ENCODE assay signal across 17 mouse cellular contexts in genomic region chr11:87581933-87582710, GRCm38 (mm10). TPM values are rescaled to one million over a fixed set of nuclear protein-coding genes. Genes with fewer than 3 reads are reported as not detected.
DNase-seq lines count a peak whose midpoint lies in the region; ATAC-seq and TF ChIP-seq lines count a peak whose summit lies in the region.
"Had no signal": no experiment of that assay in that cellular context is flagged by ENCODE, and none has a peak within 500 bp of the region (broad histone marks: within the 10 kb centered on the region; RNA-seq: fewer than 3 reads in every experiment).

No protein-coding gene starts in this region.

- ATAC-seq in cerebellum, adult (ENCODE audit: insufficient number of reproducible peaks, low FRiP score, low TSS enrichment) = no peak
- ATAC-seq in hindbrain, embryonic 16.5 days = no peak
- no peak for ATAC-seq in forebrain, postnatal 0 days
- ATAC-seq: forebrain, embryonic 15.5 days; Patski had no signal

- intact Hi-C loops in left cerebral cortex, postnatal 36 days (cut with DNase I) = no loop called here

- peaks cover 30% of the 10 kb centered on the region for H3K4me1 ChIP-seq in brown adipose tissue, adult 24 weeks (ENCODE audit: control insufficient read depth, insufficient read depth, insufficient read length, low read length)
- H3K4me1 ChIP-seq in hindbrain, embryonic 16.5 days (ENCODE audit: control insufficient read depth, insufficient read depth, low read depth, low read length) = peaks cover 11% of the 10 kb centered on the region
- H3K4me1 ChIP-seq in forebrain, postnatal 0 days (ENCODE audit: insufficient read depth) = peaks cover 12% of the 10 kb centered on the region; the same call in 1 of the 2 replicates

- no peaks in the 10 kb centered on the region for H3K27me3 ChIP-seq in hindbrain, embryonic 16.5 days (replicated peaks; ENCODE audit: control insufficient read depth, insufficient read depth, low read length)
- H3K27me3 ChIP-seq in forebrain, postnatal 0 days (ENCODE audit: insufficient read depth, low read length) = no peaks in the 10 kb centered on the region
- H3K27me3 ChIP-seq: forebrain, embryonic 15.5 days; hindbrain, embryonic 15.5 days; Patski had no signal

- H3K9ac ChIP-seq in hindbrain, embryonic 16.5 days (ENCODE audit: low read depth, low read length) = no peak overlapping the region
- H3K9ac ChIP-seq in forebrain, postnatal 0 days = no peak overlapping the region
- H3K9ac ChIP-seq: forebrain, embryonic 15.5 days; hindbrain, embryonic 15.5 days had no signal

- no peak for TF ChIP-seq CTCF in forebrain, postnatal 0 days (IDR thresholded peaks at IDR 0.05; ENCODE audit: low read depth)

- no peak overlapping the region for H3K4me2 ChIP-seq in hindbrain, embryonic 16.5 days (ENCODE audit: low read length)
- H3K4me2 ChIP-seq in forebrain, postnatal 0 days (ENCODE audit: low read depth) = no peak overlapping the region
- H3K4me2 ChIP-seq: forebrain, embryonic 15.5 days; hindbrain, embryonic 15.5 days had no signal

- no peaks in the 10 kb centered on the region for H3K36me3 ChIP-seq in hindbrain, embryonic 16.5 days (ENCODE audit: control insufficient read depth, insufficient read depth, low read length)
- no peaks in the 10 kb centered on the region for H3K36me3 ChIP-seq in forebrain, postnatal 0 days (ENCODE audit: insufficient read depth)
- H3K36me3 ChIP-seq: forebrain, embryonic 15.5 days; hindbrain, embryonic 15.5 days had no signal

- H3K4me3 ChIP-seq in brown adipose tissue, adult 24 weeks (ENCODE audit: insufficient read depth, low read depth, low read length) = no peak overlapping the region; the same call in 1 of the 2 replicates
- H3K4me3 ChIP-seq in hindbrain, embryonic 16.5 days (ENCODE audit: low read length) = no peak overlapping the region
- no peak overlapping the region for H3K4me3 ChIP-seq in forebrain, postnatal 0 days (ENCODE audit: low read depth, low read length)
- H3K4me3 ChIP-seq: forebrain, embryonic 15.5 days; hindbrain, embryonic 15.5 days had no signal

- 83% methylated on average over 8 of the region's 8 CpGs for WGBS in hindbrain, embryonic 16.5 days
- WGBS in forebrain, postnatal 0 days = 85% methylated on average over 8 of the region's 8 CpGs

- DNase-seq in cerebellum, adult 11 months = peak; percentile 52
- peak; percentile 50 to 68 for DNase-seq in left cerebral cortex, adult 18-20 months (ENCODE audit: low spot score in 2 of 2)
- no peak for DNase-seq in left cerebral cortex, postnatal 36 days (ENCODE audit: low spot score in 2 of 2)
- peak; percentile 63 to 66 for DNase-seq in layer of hippocampus, postnatal 36 days
- no peak for DNase-seq in forebrain, postnatal 0 days
- DNase-seq: heart, adult 18-20 months; kidney, postnatal 10 days had no signal

- H3K27ac ChIP-seq in brown adipose tissue, adult 24 weeks (replicated peaks; ENCODE audit: low read depth, low read length) = peak overlapping the region; percentile 39
- no peak overlapping the region for H3K27ac ChIP-seq in hindbrain, embryonic 16.5 days (ENCODE audit: low read depth, low read length)
- H3K27ac ChIP-seq in forebrain, postnatal 0 days (ENCODE audit: low read depth, low read length) = no peak overlapping the region
- H3K27ac ChIP-seq: forebrain, embryonic 15.5 days; hindbrain, embryonic 15.5 days had no signal

- H3K9me3 ChIP-seq in hindbrain, embryonic 16.5 days (ENCODE audit: control insufficient read depth, low read length) = no peaks in the 10 kb centered on the region
- H3K9me3 ChIP-seq in forebrain, postnatal 0 days (ENCODE audit: low read length) = no peaks in the 10 kb centered on the region
- H3K9me3 ChIP-seq: forebrain, embryonic 15.5 days; hindbrain, embryonic 15.5 days had no signal

RNA-seq across cellular contexts. Expression of gene Mtmr4, which starts 9.8 kb away (rescaled TPM):
- total RNA-seq in left cerebral cortex, adult 18-20 months (2021) = 100 to 1,000 TPM in 1 of 2 experiments, 10 to 100 TPM in 1; 93.9 to 101 TPM
- 10 to 100 TPM; 88.0 to 93.4 TPM for total RNA-seq in left cerebral cortex, postnatal 36 days (2021)
- polyA plus RNA-seq in brown adipose tissue, adult 24 weeks (2012; ENCODE audit: insufficient read depth, insufficient read length, missing spikeins) = 5.8 TPM in 2 replicates
- total RNA-seq in layer of hippocampus, postnatal 36 days (2021) = 100 to 1,000 TPM in 1 of 2 experiments, 10 to 100 TPM in 1; 91.8 to 109 TPM
- polyA plus RNA-seq in hindbrain, embryonic 16.5 days (2015; fragmentation: Nextera tagmentation; extraction: Ambion mirVana) = 40.3 and 51.6 TPM in 2 replicates
- total RNA-seq in forebrain, postnatal 0 days (2014; rRNA removed) = 85.6 and 86.3 TPM in 2 replicates
- 28.7 and 32.7 TPM in 2 replicates for polyA plus RNA-seq in forebrain, postnatal 0 days (2015; fragmentation: Nextera tagmentation; extraction: Ambion mirVana)

RNA-seq across cellular contexts. Expression of gene Sept4, which starts 13.4 kb away (rescaled TPM):
- total RNA-seq in left cerebral cortex, adult 18-20 months (2021) = 100 to 1,000 TPM; 175 to 183 TPM
- 100 to 1,000 TPM; 161 to 227 TPM for total RNA-seq in left cerebral cortex, postnatal 36 days (2021)
- polyA plus RNA-seq in brown adipose tissue, adult 24 weeks (2012; ENCODE audit: insufficient read depth, insufficient read length, missing spikeins) = 19.7 and 35.0 TPM in 2 replicates
- 100 to 1,000 TPM; 158 to 178 TPM for total RNA-seq in layer of hippocampus, postnatal 36 days (2021)
- polyA plus RNA-seq in hindbrain, embryonic 16.5 days (2015; fragmentation: Nextera tagmentation; extraction: Ambion mirVana) = 43.4 and 47.7 TPM in 2 replicates
- total RNA-seq in forebrain, postnatal 0 days (2014; rRNA removed) = 19.9 and 22.5 TPM in 2 replicates
- polyA plus RNA-seq in forebrain, postnatal 0 days (2015; fragmentation: Nextera tagmentation; extraction: Ambion mirVana) = 33.5 and 34.2 TPM in 2 replicates

RNA-seq across cellular contexts. Expression of gene Gm11492, which starts 15.7 kb away (rescaled TPM):
- total RNA-seq in left cerebral cortex, adult 18-20 months (2021) = under 1 TPM in 1 of 2 experiments, not detected in 1; 0.21 TPM
- under 1 TPM in 1 of 2 experiments, not detected in 1; 0.20 TPM for total RNA-seq in left cerebral cortex, postnatal 36 days (2021)
- polyA plus RNA-seq in brown adipose tissue, adult 24 weeks (2012; ENCODE audit: insufficient read depth, insufficient read length, missing spikeins) = not detected in 2 replicates
- not detected for total RNA-seq in layer of hippocampus, postnatal 36 days (2021)
- not detected in 2 replicates for polyA plus RNA-seq in hindbrain, embryonic 16.5 days (2015; fragmentation: Nextera tagmentation; extraction: Ambion mirVana)
- not detected in 2 replicates for total RNA-seq in forebrain, postnatal 0 days (2014; rRNA removed)
- not detected in 2 replicates for polyA plus RNA-seq in forebrain, postnatal 0 days (2015; fragmentation: Nextera tagmentation; extraction: Ambion mirVana)
- total RNA-seq: heart, adult 18-20 months; megakaryocyte progenitor cell, adult 5-6 weeks had no signal
- polyA plus RNA-seq: embryonic facial prominence, embryonic 14.5 days; forebrain, embryonic 15.5 days; hindbrain, embryonic 15.5 days; limb, embryonic 14.5 days; Patski; small intestine, adult 2 months had no signal

RNA-seq across cellular contexts. Expression of gene Hsf5, which starts 34.8 kb away (rescaled TPM):
- under 1 TPM; 0.49 to 0.58 TPM for total RNA-seq in left cerebral cortex, adult 18-20 months (2021)
- under 1 TPM; 0.42 to 0.57 TPM for total RNA-seq in left cerebral cortex, postnatal 36 days (2021)
- not detected in 2 replicates for polyA plus RNA-seq in brown adipose tissue, adult 24 weeks (2012; ENCODE audit: insufficient read depth, insufficient read length, missing spikeins)
- under 1 TPM; 0.22 to 0.78 TPM for total RNA-seq in layer of hippocampus, postnatal 36 days (2021)
- polyA plus RNA-seq in hindbrain, embryonic 16.5 days (2015; fragmentation: Nextera tagmentation; extraction: Ambion mirVana) = 0.34 and 0.45 TPM in 2 replicates
- total RNA-seq in forebrain, postnatal 0 days (2014; rRNA removed) = 0.23 and 0.48 TPM in 2 replicates
- polyA plus RNA-seq in forebrain, postnatal 0 days (2015; fragmentation: Nextera tagmentation; extraction: Ambion mirVana) = 0.08 and 0.16 TPM in 2 replicates
- total RNA-seq: heart, adult 18-20 months; megakaryocyte progenitor cell, adult 5-6 weeks had no signal

Comparison
In these comparisons a context has a peak if more than half of its experiments do, and no peak if none do; other contexts are left out.
1. DNase-seq: peak in cerebellum, adult 11 months (single experiment), left cerebral cortex, adult 18-20 months (2 of 2) and layer of hippocampus, postnatal 36 days (2 of 2); none in left cerebral cortex, postnatal 36 days (0 of 2) and forebrain, postnatal 0 days (single experiment).